Mouse (Mus musculus) liver, embryonic 11.5 days (tissue): ENCODE results near the gene Herc3. TPM values are rescaled to one million over a fixed set of nuclear protein-coding genes. Genes with fewer than 3 reads are reported as not detected.
"Not testable (repeated sequence)": the region's sequence is repeated elsewhere in the genome, so short reads cannot be mapped to it uniquely, and the experiment has no call there.

Experiments
- ATAC-seq: fragments of 200-750 bp; cut with Nextera tagmentation; replicated peaks from 2 replicates; pipeline ENCODE4 v1.8.0; 2017; ENCODE audit warnings: moderate number of reproducible peaks, mild to moderate bottlenecking, moderate TSS enrichment, moderate library complexity; ENCODE audit not compliant: low FRiP score
- DNase-seq: peaks from one replicate; pipeline ENCODE4 v3.0.0-alpha.2; 2017; ENCODE audit warnings: low spot score
- H3K27ac ChIP-seq: fragments of 300-500 bp; sonication (generic); 2 replicates; pipeline ENCODE4 v1.5.1; 2014; ENCODE audit warnings: mild to moderate bottlenecking, low read depth, low read length, control low read depth
- H3K27me3 ChIP-seq: fragments of 300-500 bp; sonication (generic); replicated peaks from 2 replicates; pipeline ENCODE4 v1.6.1; 2014; ENCODE audit warnings: low read length, mixed read lengths; ENCODE audit not compliant: control insufficient read depth, insufficient read depth
- H3K36me3 ChIP-seq: fragments of 300-500 bp; sonication (generic); 2 replicates; pipeline ENCODE4 v1.6.1; 2014; ENCODE audit warnings: mild to moderate bottlenecking, low read length, moderate library complexity, mixed read lengths; ENCODE audit not compliant: control insufficient read depth, insufficient read depth
- H3K4me1 ChIP-seq: fragments of 300-500 bp; sonication (generic); replicated peaks from 2 replicates; pipeline ENCODE4 v1.6.1; 2014; ENCODE audit warnings: low read length, mixed read lengths; ENCODE audit not compliant: control insufficient read depth, insufficient read depth
- H3K4me2 ChIP-seq: fragments of 300-500 bp; sonication (generic); 2 replicates; pipeline ENCODE4 v1.6.1; 2014; ENCODE audit warnings: mild to moderate bottlenecking, control low read depth, moderate library complexity
- H3K4me3 ChIP-seq: fragments of 300-500 bp; sonication (generic); 2 replicates; pipeline ENCODE4 v1.5.1; 2014; ENCODE audit warnings: low read depth, low read length, control low read depth
- H3K9ac ChIP-seq: fragments of 300-500 bp; sonication (generic); 2 replicates; pipeline ENCODE4 v1.6.1; 2014; ENCODE audit warnings: low read depth, low read length, control low read depth
- H3K9me3 ChIP-seq: fragments of 300-500 bp; sonication (generic); 2 replicates; pipeline ENCODE4 v1.6.1; 2016; ENCODE audit warnings: low read length, inconsistent platforms, mixed read lengths; ENCODE audit not compliant: control insufficient read depth
- WGBS: fragments of 180-500 bp; shearing (Covaris S2); extraction: QIAGEN DNeasy Blood & Tissue Kit; methylation state at CpG from one replicate; pipeline ENCODE4 v1.1.7; 2014; 5-methylcytosine and 5-hydroxymethylcytosine counted together
- polyA plus RNA-seq: library from polyadenylated mRNA; unstranded; fragments of >200 nt; fragmentation: Nextera tagmentation; extraction: Ambion mirVana; gene quantifications from 2 replicates; pipeline ENCODE4 v1.2.1, GENCODE M21; 2014

Herc3 gene
- polyA plus RNA-seq, 1 experiment from 2014 or later = 3.6 TPM

DNA sequence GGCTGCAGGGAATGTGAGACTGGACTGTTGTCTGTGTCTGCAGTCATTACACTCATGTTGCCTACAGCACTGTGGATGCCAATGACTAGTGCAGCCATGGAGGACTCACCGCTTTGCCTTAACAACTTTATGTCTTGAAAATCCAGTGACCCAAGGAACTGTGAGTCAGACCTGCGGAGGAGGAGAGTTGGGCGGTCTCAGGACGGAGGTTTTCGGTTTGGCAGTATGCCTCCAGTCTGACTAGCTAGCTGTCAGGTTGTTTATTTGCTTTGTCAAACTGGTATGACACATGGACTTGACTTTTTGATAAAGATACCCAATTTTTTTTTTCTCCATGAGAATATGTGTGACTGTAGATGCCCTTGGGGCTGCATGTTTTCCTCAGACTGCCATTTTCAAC, 16.6 kb downstream of the Herc3 start:
- no peak overlapping the region for H3K4me2 ChIP-seq
- H3K36me3 ChIP-seq = no peaks in the 10 kb centered on the region
- 87% methylated on average over 5 of the region's 5 CpGs for WGBS
- no peak overlapping the region for H3K27ac ChIP-seq
- H3K4me1 ChIP-seq = no peaks in the 10 kb centered on the region
- no peak overlapping the region for H3K9ac ChIP-seq
- DNase-seq (no peak), ATAC-seq (no peak)
- H3K9me3 ChIP-seq = no peaks in the 10 kb centered on the region
- H3K27me3 ChIP-seq = no peaks in the 10 kb centered on the region
- H3K4me3 ChIP-seq = no peak overlapping the region

DNA sequence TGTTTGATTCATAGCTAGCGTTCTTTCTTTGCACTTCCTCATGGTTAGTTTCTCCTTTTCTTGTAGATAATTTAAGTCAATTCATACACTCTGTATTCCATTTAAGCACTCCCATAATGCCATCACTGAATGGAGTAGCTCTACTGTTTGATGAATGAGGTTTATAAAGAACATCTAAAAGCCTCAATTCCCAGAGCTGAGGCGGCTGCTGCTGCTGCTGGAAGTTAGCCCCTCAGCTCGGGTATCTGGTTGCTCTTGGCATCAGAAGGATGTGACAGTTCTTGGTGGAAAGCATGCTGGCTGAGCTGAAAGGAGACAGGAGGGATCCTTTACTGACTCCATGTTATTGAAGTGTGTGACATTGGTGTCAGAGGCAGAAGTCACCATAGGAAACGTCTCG, 18.1 kb downstream of the Herc3 start:
- Histone ChIP-seq H3K9me3 (no peaks in the 10 kb centered on the region), H3K9ac (no peak overlapping the region), H3K4me1 (no peaks in the 10 kb centered on the region), H3K4me3 (no peak overlapping the region), H3K27me3 (no peaks in the 10 kb centered on the region), H3K4me2 (no peak overlapping the region), H3K27ac (no peak overlapping the region), H3K36me3 (no peaks in the 10 kb centered on the region)
- WGBS = 76% methylated on average over 5 of the region's 5 CpGs
- ATAC-seq = no peak
- no peak for DNase-seq

DNA sequence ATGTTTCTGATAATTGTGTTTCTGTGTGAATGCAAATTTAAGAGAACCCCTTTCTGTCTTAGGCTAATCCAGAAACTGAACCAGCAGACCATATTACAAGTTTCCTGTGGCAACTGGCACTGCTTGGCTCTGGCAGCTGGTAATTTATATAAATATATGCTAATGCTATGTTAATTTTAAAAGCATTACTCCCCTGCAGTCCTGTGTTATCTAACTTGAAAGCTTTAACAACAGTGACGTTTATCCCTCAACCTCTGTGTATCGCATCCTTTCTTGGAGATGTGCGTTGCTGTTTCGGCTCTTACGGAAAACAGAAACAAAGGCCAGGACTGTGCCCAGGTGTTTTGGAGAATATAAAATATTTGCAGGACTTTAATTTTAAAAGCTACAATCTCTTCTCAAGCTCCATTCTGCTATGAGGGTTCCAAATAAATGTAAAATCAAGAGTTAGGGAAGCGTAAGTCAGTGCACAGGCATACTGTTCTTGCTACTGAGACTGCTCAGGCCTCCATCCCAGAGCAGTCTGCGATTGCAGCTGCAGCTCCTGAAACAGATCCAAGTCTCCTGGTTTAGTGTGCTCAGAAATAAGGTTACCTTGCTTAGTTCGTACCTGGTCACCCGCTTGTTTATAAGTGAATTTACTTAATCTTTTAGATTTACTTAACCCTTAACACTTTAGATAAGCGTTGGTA, 24.6 kb downstream of the Herc3 start:
- Histone ChIP-seq H3K4me3 (no peak overlapping the region), H3K9me3 (no peaks in the 10 kb centered on the region), H3K4me2 (no peak overlapping the region), H3K36me3 (no peaks in the 10 kb centered on the region), H3K27me3 (no peaks in the 10 kb centered on the region), H3K9ac (no peak overlapping the region), H3K4me1 (no peaks in the 10 kb centered on the region), H3K27ac (no peak overlapping the region)
- DNase-seq = no peak
- no peak for ATAC-seq
- WGBS = 78% methylated on average over 10 of the region's 10 CpGs

DNA sequence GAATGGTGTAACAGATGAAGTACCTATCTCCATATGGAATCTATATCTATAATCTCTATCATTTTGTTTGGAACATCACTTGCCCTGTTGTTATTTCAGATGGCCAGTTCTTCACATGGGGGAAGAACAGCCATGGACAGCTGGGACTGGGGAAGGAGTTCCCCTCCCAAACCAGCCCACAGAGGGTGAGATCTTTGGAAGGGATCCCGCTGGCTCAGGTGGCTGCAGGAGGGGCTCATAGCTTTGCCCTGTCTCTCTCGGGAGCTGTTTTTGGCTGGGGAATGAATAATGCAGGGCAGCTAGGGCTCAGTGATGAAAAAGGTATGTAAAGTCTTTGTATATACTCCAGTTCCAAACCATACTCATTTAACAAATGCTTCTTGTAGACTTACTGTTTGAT, 25.2 kb downstream of the Herc3 start:
- 66% methylated on average over 2 of the region's 2 CpGs for WGBS
- Histone ChIP-seq H3K9ac (no peak overlapping the region), H3K4me2 (no peak overlapping the region), H3K4me1 (no peaks in the 10 kb centered on the region), H3K36me3 (no peaks in the 10 kb centered on the region), H3K27ac (no peak overlapping the region), H3K4me3 (no peak overlapping the region), H3K27me3 (no peaks in the 10 kb centered on the region), H3K9me3 (no peaks in the 10 kb centered on the region)
- ATAC-seq (no peak), DNase-seq (no peak)

DNA sequence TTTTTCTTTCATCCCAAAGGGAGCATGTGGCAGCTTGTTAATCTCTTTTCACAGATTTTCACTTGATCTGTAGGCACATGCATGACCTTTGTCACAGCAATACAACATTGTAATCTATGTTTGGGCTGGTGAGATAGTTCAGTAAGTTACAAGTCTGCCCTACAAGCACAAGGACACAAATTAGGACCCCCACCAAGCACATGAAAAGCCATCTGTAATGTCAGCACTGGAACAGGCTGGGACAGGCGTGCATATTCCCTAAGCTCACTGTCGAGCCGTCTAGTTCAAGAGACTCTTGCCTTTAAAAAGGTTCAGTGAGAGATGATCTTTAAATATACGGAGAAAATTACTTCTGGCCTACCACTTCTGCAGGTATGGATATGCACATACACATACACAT, 28.3 kb downstream of the Herc3 start:
- no peaks in the 10 kb centered on the region for H3K27me3 ChIP-seq
- no peak overlapping the region for H3K4me3 ChIP-seq
- no peak overlapping the region for H3K27ac ChIP-seq
- no peak overlapping the region for H3K4me2 ChIP-seq
- no peak overlapping the region for H3K9ac ChIP-seq
- H3K4me1 ChIP-seq = no peaks in the 10 kb centered on the region
- DNase-seq (no peak), ATAC-seq (no peak)
- H3K36me3 ChIP-seq = no peaks in the 10 kb centered on the region
- no peaks in the 10 kb centered on the region for H3K9me3 ChIP-seq
- WGBS = 91% methylated on average over 4 of the region's 4 CpGs

DNA sequence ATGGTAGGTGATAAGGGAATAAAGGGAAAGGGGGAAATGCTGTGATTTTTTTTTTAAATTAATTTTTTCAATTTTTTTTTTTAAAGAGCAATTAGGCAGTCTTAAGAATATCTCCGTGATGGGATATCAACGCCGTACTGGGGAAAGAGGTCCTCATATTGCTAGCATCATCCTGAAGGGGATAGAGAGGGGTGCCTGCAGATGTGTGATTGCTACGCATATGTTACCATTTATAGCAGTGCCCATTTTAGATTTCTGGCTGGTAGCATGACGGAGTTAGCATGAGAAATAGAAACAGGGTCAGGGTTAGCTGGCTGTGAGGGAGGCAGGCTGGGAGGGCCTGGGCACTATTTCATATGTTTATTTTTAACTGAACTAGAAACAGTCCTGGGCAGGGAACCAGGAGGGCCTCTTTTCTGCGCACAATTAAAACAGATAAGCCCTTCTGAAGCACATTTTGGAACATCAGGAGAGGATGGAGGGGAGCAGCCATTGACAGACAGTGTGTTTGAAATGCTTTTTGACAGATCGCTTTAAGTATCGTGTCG, 31.3 kb downstream of the Herc3 start:
- Histone ChIP-seq H3K9me3 (no peaks in the 10 kb centered on the region), H3K9ac (no peak overlapping the region), H3K36me3 (no peaks in the 10 kb centered on the region), H3K27me3 (no peaks in the 10 kb centered on the region), H3K27ac (no peak overlapping the region), H3K4me3 (no peak overlapping the region), H3K4me2 (no peak overlapping the region), H3K4me1 (no peaks in the 10 kb centered on the region)
- DNase-seq (no peak), ATAC-seq (no peak)
- WGBS = 84% methylated on average over 9 of the region's 9 CpGs

DNA sequence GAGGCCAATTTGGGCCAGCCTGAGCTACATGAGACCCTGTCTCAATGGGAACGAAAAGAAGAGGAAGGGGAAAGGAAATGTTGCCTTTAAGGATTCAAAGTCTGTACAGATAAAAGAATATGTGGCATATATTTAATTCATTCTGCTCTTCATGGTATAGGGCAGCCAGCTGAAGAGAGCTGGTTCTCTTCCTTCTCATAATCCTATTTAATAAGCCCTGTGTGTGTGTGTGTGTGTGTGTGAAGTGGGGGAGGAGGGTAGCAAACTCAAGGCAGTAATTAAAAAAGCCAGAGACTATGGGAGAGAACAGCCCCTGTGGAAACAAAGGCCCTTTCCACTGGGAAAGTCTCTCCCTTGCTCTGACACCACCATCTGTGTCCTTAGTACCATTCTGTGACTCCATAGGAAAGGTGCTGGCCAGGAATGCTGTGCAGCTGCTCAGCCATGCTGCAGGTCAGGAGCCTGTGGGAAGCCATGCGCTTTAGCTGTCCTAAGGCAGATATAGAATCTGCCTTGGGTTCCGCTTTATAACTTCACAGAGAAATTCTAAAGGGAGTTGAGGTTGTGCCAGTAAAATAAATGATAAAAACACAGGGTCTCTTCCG, 32.5 kb downstream of the Herc3 start:
- Histone ChIP-seq H3K4me2 (no peak overlapping the region), H3K36me3 (no peaks in the 10 kb centered on the region), H3K9ac (no peak overlapping the region), H3K4me3 (no peak overlapping the region), H3K27me3 (no peaks in the 10 kb centered on the region), H3K27ac (no peak overlapping the region), H3K9me3 (no peaks in the 10 kb centered on the region), H3K4me1 (no peaks in the 10 kb centered on the region)
- WGBS = 86% methylated on average over 4 of the region's 4 CpGs
- no peak for DNase-seq
- ATAC-seq = no peak

DNA sequence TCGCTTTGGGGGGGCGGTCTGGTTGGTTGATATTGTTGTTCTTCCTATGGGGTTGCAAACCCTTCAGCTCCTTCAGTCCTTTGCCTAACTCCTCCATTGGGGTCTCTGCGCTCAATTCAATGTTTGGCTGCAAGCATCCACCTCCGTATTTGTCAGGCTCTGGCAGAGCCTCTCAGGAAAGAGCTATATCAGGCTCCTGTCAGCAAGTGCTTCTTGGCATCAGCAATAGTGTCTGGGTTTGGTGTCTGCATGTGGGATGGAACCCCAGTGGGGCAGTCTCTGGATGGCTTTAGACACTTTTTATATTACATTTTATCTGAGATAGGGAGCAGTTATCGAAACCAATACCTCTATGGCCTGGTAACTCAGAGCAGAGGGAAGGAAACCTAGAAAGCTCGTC, 36.6 kb downstream of the Herc3 start:
- H3K4me1 ChIP-seq, H3K27ac ChIP-seq, H3K27me3 ChIP-seq, H3K4me2 ChIP-seq, H3K9ac ChIP-seq, H3K36me3 ChIP-seq, ATAC-seq, DNase-seq, H3K4me3 ChIP-seq, H3K9me3 ChIP-seq: not testable (repeated sequence)
- WGBS = 89% methylated on average over 6 of the region's 6 CpGs

DNA sequence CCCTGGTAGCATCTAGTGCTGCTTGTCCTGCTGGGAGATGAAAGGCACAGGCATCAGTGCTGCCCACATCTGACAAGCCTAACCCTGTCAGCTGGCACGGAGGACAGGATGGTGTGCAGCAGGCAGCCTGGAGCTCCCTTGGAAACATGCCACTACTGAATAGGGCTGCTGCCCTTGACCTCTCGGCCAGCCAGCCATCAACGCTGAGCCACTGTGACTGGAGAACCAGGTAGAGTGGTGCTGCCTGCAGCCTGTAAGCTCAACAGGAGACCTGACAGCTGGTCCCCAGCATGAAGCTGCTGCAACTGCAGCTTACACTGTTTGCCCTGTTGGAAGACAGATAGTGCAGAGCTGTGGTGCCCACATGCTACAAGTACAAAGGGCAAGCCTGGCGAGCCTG, 48.3 kb downstream of the Herc3 start:
- no peaks in the 10 kb centered on the region for H3K4me1 ChIP-seq
- H3K9me3 ChIP-seq = no peaks in the 10 kb centered on the region
- H3K4me3 ChIP-seq = no peak overlapping the region
- no peak overlapping the region for H3K4me2 ChIP-seq
- WGBS = 74% methylated on average over 4 of the region's 4 CpGs
- H3K27me3 ChIP-seq = no peaks in the 10 kb centered on the region
- no peak overlapping the region for H3K9ac ChIP-seq
- no peak overlapping the region for H3K27ac ChIP-seq
- peak; percentile 31; the same call in 1 of the 2 replicates for ATAC-seq
- H3K36me3 ChIP-seq = no peaks in the 10 kb centered on the region
- DNase-seq = no peak
